Mouse (Mus musculus) liver, postnatal 0 days (tissue): ENCODE data around the gene Cnot6l. TPM values are rescaled to one million over a fixed set of nuclear protein-coding genes. Genes with fewer than 3 reads are reported as not detected.
A peak's percentile ranks its signal among the peaks of the same experiment; 100 is the strongest.

Experiments used
- ATAC-seq: fragments of 200-750 bp; cut with Nextera tagmentation; 2 replicates; pipeline ENCODE4 v1.8.0; 2017; ENCODE audit warnings: mild to moderate bottlenecking, moderate library complexity
- DNase-seq: peaks from one replicate; pipeline ENCODE4 v3.0.0-alpha.2; 2016
- H3K27ac ChIP-seq: fragments of 300-500 bp; sonication (generic); 2 replicates; pipeline ENCODE4 v1.5.1; 2014; ENCODE audit warnings: antibody characterized with exemption, moderate library complexity, mild to moderate bottlenecking, low read depth
- H3K27me3 ChIP-seq: fragments of 300-500 bp; sonication (generic); 2 replicates; pipeline ENCODE4 v1.6.1; 2014; ENCODE audit warnings: low read length, control low read depth, mixed read lengths; ENCODE audit not compliant: insufficient read depth
- H3K36me3 ChIP-seq: fragments of 300-500 bp; sonication (generic); replicated peaks from 2 replicates; pipeline ENCODE4 v1.6.1; 2014; ENCODE audit warnings: mild to moderate bottlenecking, control low read depth, low read length, moderate library complexity, mixed read lengths; ENCODE audit not compliant: insufficient read depth
- H3K4me1 ChIP-seq: fragments of 300-500 bp; sonication (generic); 2 replicates; pipeline ENCODE4 v1.6.1; 2014; ENCODE audit warnings: antibody characterized with exemption, mild to moderate bottlenecking, control low read depth; ENCODE audit not compliant: insufficient read depth
- H3K4me2 ChIP-seq: fragments of 300-500 bp; sonication (generic); 2 replicates; pipeline ENCODE4 v1.6.1; 2014; ENCODE audit warnings: low read depth, mild to moderate bottlenecking, low read length, moderate library complexity, mixed read lengths
- H3K4me3 ChIP-seq: fragments of 300-500 bp; sonication (generic); 2 replicates; pipeline ENCODE4 v1.5.1; 2014; ENCODE audit warnings: low read depth, low read length
- H3K9ac ChIP-seq: fragments of 300-500 bp; sonication (generic); replicated peaks from 2 replicates; pipeline ENCODE4 v1.6.1; 2014; ENCODE audit warnings: mild to moderate bottlenecking, moderate library complexity
- H3K9me3 ChIP-seq: fragments of 300-500 bp; sonication (generic); 2 replicates; pipeline ENCODE4 v1.6.1; 2016; ENCODE audit warnings: mild to moderate bottlenecking, control low read depth, low read length, mixed read lengths
- CTCF ChIP-seq: sonication (generic); IDR thresholded peaks from 2 replicates; pipeline ENCODE4 v1.5.1; 2016; ENCODE audit warnings: antibody characterized with exemption, low read depth
- EP300 ChIP-seq: IDR thresholded peaks from 2 replicates; pipeline ENCODE4 v1.6.1; 2016; ENCODE audit warnings: antibody characterized with exemption, low read depth, mild to moderate bottlenecking
- WGBS: fragments of 180-500 bp; shearing (Covaris S2); extraction: QIAGEN DNeasy Blood & Tissue Kit; methylation state at CpG from one replicate; pipeline ENCODE4 v1.1.7; 2014; ENCODE audit not compliant: insufficient replicate concordance; 5-methylcytosine and 5-hydroxymethylcytosine counted together
- polyA plus RNA-seq: library from polyadenylated mRNA; unstranded; fragments of >200 nt; fragmentation: Nextera tagmentation; extraction: Ambion mirVana; gene quantifications from 2 replicates; pipeline ENCODE4 v1.2.1, GENCODE M21; 2015

Cnot6l gene
- polyA plus RNA-seq, 1 experiment from 2014 or later = 12.6 TPM

GRCm38 (mm10) chr5:96163396-96164020, 463 bp downstream of the Cnot6l start:
- no peak for TF ChIP-seq CTCF
- TF ChIP-seq EP300 = no peak
- peak overlapping the region; percentile 95 for H3K4me3 ChIP-seq
- WGBS = 3% methylated on average over 1 of the region's 1 CpGs
- no peak for ATAC-seq
- peak overlapping the region; percentile 100 for H3K27ac ChIP-seq
- H3K4me1 ChIP-seq = peaks cover 11% of the 10 kb centered on the region
- H3K9me3 ChIP-seq = no peaks in the 10 kb centered on the region
- peak overlapping the region; percentile 98 for H3K9ac ChIP-seq
- H3K27me3 ChIP-seq = no peaks in the 10 kb centered on the region
- no peak for DNase-seq
- peak overlapping the region; percentile 97 for H3K4me2 ChIP-seq
- H3K36me3 ChIP-seq = no peaks in the 10 kb centered on the region

- under 1% methylated on average over 55 of the region's 56 CpGs for WGBS
- H3K9me3 ChIP-seq = no peaks in the 10 kb centered on the region
- H3K36me3 ChIP-seq = no peaks in the 10 kb centered on the region
- H3K27me3 ChIP-seq = no peaks in the 10 kb centered on the region
- peaks cover 11% of the 10 kb centered on the region for H3K4me1 ChIP-seq
- ATAC-seq = peak; percentile 90
- peak overlapping the region; percentile 100 for H3K27ac ChIP-seq
- peak overlapping the region; percentile 98 for H3K9ac ChIP-seq
- peak; percentile 93 for DNase-seq
- peak overlapping the region; percentile 95 for H3K4me3 ChIP-seq
- TF ChIP-seq CTCF = no peak
- TF ChIP-seq EP300 = peak; percentile 79
- peak overlapping the region; percentile 97 for H3K4me2 ChIP-seq
These were observed 1.3 kb downstream of the Cnot6l start for GRCm38 (mm10) chr5:96162399-96163331.

- Histone ChIP-seq H3K27me3 (no peaks in the 10 kb centered on the region), H3K36me3 (no peaks in the 10 kb centered on the region), H3K9me3 (no peaks in the 10 kb centered on the region), H3K27ac (peak overlapping the region; percentile 100), H3K4me2 (peak overlapping the region; percentile 97), H3K4me1 (peaks cover 11% of the 10 kb centered on the region), H3K4me3 (peak overlapping the region; percentile 95), H3K9ac (peak overlapping the region; percentile 98)
- no peak for TF ChIP-seq EP300
- no peak for TF ChIP-seq CTCF
- under 1% methylated on average over 96 of the region's 114 CpGs for WGBS
- DNase-seq (peak; percentile 71), ATAC-seq (peak; percentile 48)
These were observed 2.2 kb downstream of the Cnot6l start for GRCm38 (mm10) chr5:96161578-96162398.

- H3K27ac ChIP-seq = peak overlapping the region; percentile 100
- no peak for TF ChIP-seq CTCF
- TF ChIP-seq EP300 = no peak
- H3K4me1 ChIP-seq = peaks cover 11% of the 10 kb centered on the region
- 0% methylated on average over 28 of the region's 45 CpGs for WGBS
- H3K27me3 ChIP-seq = no peaks in the 10 kb centered on the region
- H3K9me3 ChIP-seq = no peaks in the 10 kb centered on the region
- peak; percentile 5; the same call in 1 of the 2 replicates for ATAC-seq
- peak overlapping the region; percentile 97 for H3K4me2 ChIP-seq
- no peaks in the 10 kb centered on the region for H3K36me3 ChIP-seq
- H3K4me3 ChIP-seq = peak overlapping the region; percentile 95
- no peak for DNase-seq
- peak overlapping the region; percentile 98 for H3K9ac ChIP-seq
These were observed 2.8 kb downstream of the Cnot6l start for GRCm38 (mm10) chr5:96161263-96161577.

- DNase-seq (peak; percentile 37), ATAC-seq (0 out of 2 replicates have a peak, but pooled peaks have one; percentile 9)
- H3K36me3 ChIP-seq = no peaks in the 10 kb centered on the region
- H3K4me1 ChIP-seq = peaks cover 11% of the 10 kb centered on the region
- WGBS = 1% methylated on average over 44 of the region's 50 CpGs
- H3K9ac ChIP-seq = peak overlapping the region; percentile 98
- no peaks in the 10 kb centered on the region for H3K9me3 ChIP-seq
- peak overlapping the region; percentile 100 for H3K27ac ChIP-seq
- TF ChIP-seq CTCF = peak; percentile 27
- no peak for TF ChIP-seq EP300
- peak overlapping the region; percentile 97 for H3K4me2 ChIP-seq
- H3K27me3 ChIP-seq = no peaks in the 10 kb centered on the region
- H3K4me3 ChIP-seq = peak overlapping the region; percentile 95
These were observed 3.3 kb downstream of the Cnot6l start for GRCm38 (mm10) chr5:96160467-96161262.
